Mouse (Mus musculus) hindlimb bud, embryonic 11.5 days (tissue): Measurements from ENCODE around the gene Lrrk2.
A peak's percentile ranks its signal among the peaks of the same experiment; 100 is the strongest.

Source experiments
- DNase-seq: peaks from one replicate; pipeline ENCODE4 v3.0.0-alpha.2; 2012; ENCODE audit warnings: low read depth, low spot score; ENCODE audit errors: extremely low spot score

Lrrk2 gene

GRCm38 (mm10) chr15:91685880-91686563 lies 13.0 kb downstream of the Lrrk2 start:
- DNase-seq = no peak

GRCm38 (mm10) chr15:91690648-91691047 lies 17.7 kb downstream of the Lrrk2 start:
- no peak for DNase-seq

- no peak for DNase-seq
Observed at GRCm38 (mm10) chr15:91693051-91693450, 20.1 kb downstream of the Lrrk2 start.

GRCm38 (mm10) chr15:91693856-91694255 lies 20.9 kb downstream of the Lrrk2 start:
- no peak for DNase-seq

- no peak for DNase-seq
Observed at GRCm38 (mm10) chr15:91700841-91701240, 27.9 kb downstream of the Lrrk2 start.

- DNase-seq = no peak
Observed at GRCm38 (mm10) chr15:91702991-91703715, 30.2 kb downstream of the Lrrk2 start.

GRCm38 (mm10) chr15:91704091-91704490 lies 31.1 kb downstream of the Lrrk2 start:
- no peak for DNase-seq

- DNase-seq = no peak
Observed at GRCm38 (mm10) chr15:91709207-91710130, 36.5 kb downstream of the Lrrk2 start.

- no peak for DNase-seq
Observed at GRCm38 (mm10) chr15:91735216-91735922, 62.4 kb downstream of the Lrrk2 start.

GRCm38 (mm10) chr15:91736791-91737533 lies 64.0 kb downstream of the Lrrk2 start:
- DNase-seq = no peak

- no peak for DNase-seq
Observed at GRCm38 (mm10) chr15:91738808-91739207, 65.8 kb downstream of the Lrrk2 start.

GRCm38 (mm10) chr15:91745501-91745900 lies 72.5 kb downstream of the Lrrk2 start:
- DNase-seq = no peak

GRCm38 (mm10) chr15:91752111-91752510 lies 79.1 kb downstream of the Lrrk2 start:
- DNase-seq = no peak

- peak; percentile 26 for DNase-seq
Observed at GRCm38 (mm10) chr15:91753378-91754080, 80.6 kb downstream of the Lrrk2 start.

- peak; percentile 22 for DNase-seq
Observed at GRCm38 (mm10) chr15:91754546-91754945, 81.6 kb downstream of the Lrrk2 start.

- no peak for DNase-seq
Observed at GRCm38 (mm10) chr15:91755756-91756155, 82.8 kb downstream of the Lrrk2 start.

- no peak for DNase-seq
Observed at GRCm38 (mm10) chr15:91772041-91772440, 99.1 kb downstream of the Lrrk2 start.

- no peak for DNase-seq
Observed at GRCm38 (mm10) chr15:91779166-91779565, 106.2 kb downstream of the Lrrk2 start.

GRCm38 (mm10) chr15:91781172-91781571 lies 108.2 kb downstream of the Lrrk2 start:
- no peak for DNase-seq
